Mouse (Mus musculus) forebrain, embryonic 14.5 days (tissue): ENCODE measurements around the gene Cand2. TPM values are rescaled to one million over a fixed set of nuclear protein-coding genes. Genes with fewer than 3 reads are reported as not detected.
"Not testable (repeated sequence)": the region's sequence is repeated elsewhere in the genome, so short reads cannot be mapped to it uniquely, and the experiment has no call there.

ENCODE experiments used
- ATAC-seq: fragments of 200-750 bp; cut with Nextera tagmentation; 2 replicates; pipeline ENCODE4 v1.8.0; 2017; ENCODE audit warnings: mild to moderate bottlenecking, moderate library complexity
- DNase-seq: peaks from one replicate; pipeline ENCODE4 v3.0.0-alpha.2; 2015; ENCODE audit warnings: low spot score
- H3K27ac ChIP-seq: fragments of 300-500 bp; sonication (generic); 2 replicates; pipeline ENCODE4 v1.5.1; 2014; ENCODE audit warnings: low read depth, mild to moderate bottlenecking, control low read depth, low read length, moderate library complexity
- H3K27me3 ChIP-seq: fragments of 300-500 bp; sonication (generic); replicated peaks from 2 replicates; pipeline ENCODE4 v1.6.1; 2014; ENCODE audit warnings: low read length, control low read depth, mixed read lengths; ENCODE audit not compliant: control insufficient read depth, insufficient read depth
- H3K36me3 ChIP-seq: fragments of 300-500 bp; sonication (generic); 2 replicates; pipeline ENCODE4 v1.6.1; 2014; ENCODE audit warnings: low read length, control low read depth; ENCODE audit not compliant: control insufficient read depth, insufficient read depth
- H3K4me1 ChIP-seq: fragments of 300-500 bp; sonication (generic); 2 replicates; pipeline ENCODE4 v1.6.1; 2014; ENCODE audit warnings: antibody characterized with exemption, low read length, control low read depth; ENCODE audit not compliant: control insufficient read depth, insufficient read depth
- H3K4me2 ChIP-seq: fragments of 300-500 bp; sonication (generic); 2 replicates; pipeline ENCODE4 v1.6.1; 2014; ENCODE audit warnings: mild to moderate bottlenecking, control low read depth, low read length
- H3K4me3 ChIP-seq: fragments of 300-500 bp; sonication (generic); 2 replicates; pipeline ENCODE4 v1.5.1; 2014; ENCODE audit warnings: low read depth, low read length, control low read depth
- H3K9ac ChIP-seq: fragments of 300-500 bp; sonication (generic); 2 replicates; pipeline ENCODE4 v1.6.1; 2014; ENCODE audit warnings: mild to moderate bottlenecking, low read length, control low read depth, moderate library complexity
- H3K9me3 ChIP-seq: fragments of 300-500 bp; sonication (generic); replicated peaks from 2 replicates; pipeline ENCODE4 v1.6.1; 2016; ENCODE audit warnings: low read length, control low read depth, mixed read lengths; ENCODE audit not compliant: control insufficient read depth
- WGBS: fragments of 180-500 bp; shearing (Covaris S2); extraction: QIAGEN DNeasy Blood & Tissue Kit; methylation state at CpG from one replicate; pipeline ENCODE4 v1.1.7; 2014; 5-methylcytosine and 5-hydroxymethylcytosine counted together
- polyA plus RNA-seq: library from polyadenylated mRNA; unstranded; fragments of >200 nt; fragmentation: Nextera tagmentation; extraction: Ambion mirVana; gene quantifications from 2 replicates; pipeline ENCODE4 v1.2.1, GENCODE M21; 2014

Gene Cand2
- polyA plus RNA-seq, 1 experiment from 2014 or later: 14.4 TPM

DNA sequence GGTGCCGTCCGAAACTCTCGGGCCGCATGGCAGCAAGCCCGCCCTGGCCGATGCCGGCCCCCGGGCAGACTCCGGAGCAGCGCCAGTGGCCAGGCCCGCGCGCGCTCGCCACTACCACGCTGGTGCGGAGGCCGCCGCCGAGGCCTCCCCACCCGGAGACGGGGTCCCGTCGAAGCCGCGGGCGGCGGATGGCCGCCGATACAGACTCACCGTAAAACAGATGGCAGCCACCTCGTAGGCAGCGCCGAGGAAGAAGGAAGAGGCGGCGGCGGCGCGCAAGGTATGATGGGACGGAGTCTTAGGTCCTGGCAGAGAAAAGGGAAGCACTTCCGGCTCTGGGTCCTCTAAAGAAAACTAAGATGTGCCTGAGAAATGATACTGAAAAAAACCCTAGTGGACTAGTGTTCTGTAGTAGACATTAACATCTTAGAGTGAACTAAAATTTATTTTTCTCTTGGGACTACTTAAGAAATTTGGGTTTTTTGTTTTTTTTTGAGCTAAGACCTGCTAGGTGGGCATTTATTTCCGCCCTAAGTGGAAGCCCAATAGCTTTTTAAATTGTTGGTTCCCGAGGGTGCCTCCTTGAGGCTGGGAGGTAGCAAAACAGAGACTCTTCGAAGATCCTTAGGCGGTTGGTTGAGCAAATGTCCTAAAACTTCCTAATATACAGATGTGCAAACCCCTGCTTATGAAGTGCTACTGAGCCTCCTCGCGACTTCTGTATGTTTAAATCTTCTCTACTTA is 34.3 kb downstream of the Cand2 start, which contains the start of gene Rpl32:
Gene Rpl32, minus strand, starts transcription at position 260 of the 744 bp plus-strand sequence.
- peak; percentile 91 for ATAC-seq
- Histone ChIP-seq H3K4me3 (peak within 1 kb of the TSS; percentile 93), H3K4me2 (peak within 1 kb of the TSS; percentile 84), H3K27ac (peak within 1 kb of the TSS; percentile 97), H3K36me3 (peaks cover 39% of the 10 kb centered on the region), H3K9me3 (no peaks in the 10 kb centered on the region), H3K27me3 (no peaks in the 10 kb centered on the region), H3K4me1 (peaks cover 12% of the 10 kb centered on the region), H3K9ac (peak within 1 kb of the TSS; percentile 99)
- WGBS: 1% methylated on average over 47 of the region's 47 CpGs
- DNase-seq: peak; percentile 95

DNA sequence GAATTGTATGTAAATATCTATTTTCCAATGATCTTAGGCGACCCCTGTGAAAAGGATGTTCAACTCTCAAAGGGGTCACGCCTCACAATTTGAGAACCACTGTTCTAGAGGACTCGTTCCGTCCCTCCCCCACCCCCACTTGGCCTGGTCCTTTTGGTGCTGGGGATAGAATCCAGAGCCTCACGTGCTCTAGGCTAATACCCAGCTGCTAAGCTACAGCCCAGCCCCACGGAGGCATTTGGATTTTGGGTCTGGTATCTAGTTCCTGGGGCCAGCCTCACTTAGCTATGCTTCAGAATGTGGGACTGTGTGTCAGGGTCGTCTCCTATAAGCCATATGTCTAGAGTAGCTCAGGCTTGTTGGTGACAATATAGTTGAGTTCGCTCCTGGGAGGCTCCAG is 37.3 kb downstream of the Cand2 start:
- peaks cover 10% of the 10 kb centered on the region for H3K4me1 ChIP-seq
- H3K4me3 ChIP-seq: no peak overlapping the region
- WGBS: 69% methylated on average over 8 of the region's 8 CpGs
- DNase-seq (no peak), ATAC-seq (no peak)
- H3K9me3 ChIP-seq: no peaks in the 10 kb centered on the region
- H3K27me3 ChIP-seq: no peaks in the 10 kb centered on the region
- no peak overlapping the region for H3K27ac ChIP-seq
- peaks cover 10% of the 10 kb centered on the region for H3K36me3 ChIP-seq
- H3K4me2 ChIP-seq: no peak overlapping the region
- H3K9ac ChIP-seq: no peak overlapping the region

DNA sequence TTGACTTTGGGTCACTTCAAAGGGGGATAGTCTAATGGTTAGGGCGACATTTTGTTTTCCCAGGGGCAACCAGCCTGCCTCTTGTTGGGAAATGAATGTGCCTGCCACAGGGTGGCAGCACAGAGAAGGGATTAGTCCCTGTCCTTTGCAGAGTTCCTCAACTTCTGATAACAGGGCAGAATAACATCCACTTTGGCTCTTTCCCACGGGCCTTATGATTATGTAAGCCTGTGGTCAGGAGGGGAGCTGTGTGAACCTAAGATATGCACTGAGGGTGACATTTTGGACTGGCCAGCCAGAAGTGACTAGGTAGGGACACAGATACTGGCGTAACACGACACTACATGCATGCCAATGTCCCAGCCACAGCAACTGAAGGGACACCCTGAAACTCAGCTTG is 39.8 kb downstream of the Cand2 start:
- no peak overlapping the region for H3K4me2 ChIP-seq
- no peaks in the 10 kb centered on the region for H3K36me3 ChIP-seq
- ATAC-seq: peak; percentile 26; the same call in 1 of the 2 replicates
- WGBS: 35% methylated on average over 4 of the region's 4 CpGs
- no peak overlapping the region for H3K9ac ChIP-seq
- H3K4me1 ChIP-seq: no peaks in the 10 kb centered on the region
- H3K4me3 ChIP-seq: no peak overlapping the region
- H3K27ac ChIP-seq: no peak overlapping the region
- DNase-seq: peak; percentile 62
- H3K27me3 ChIP-seq: no peaks in the 10 kb centered on the region
- H3K9me3 ChIP-seq: no peaks in the 10 kb centered on the region

DNA sequence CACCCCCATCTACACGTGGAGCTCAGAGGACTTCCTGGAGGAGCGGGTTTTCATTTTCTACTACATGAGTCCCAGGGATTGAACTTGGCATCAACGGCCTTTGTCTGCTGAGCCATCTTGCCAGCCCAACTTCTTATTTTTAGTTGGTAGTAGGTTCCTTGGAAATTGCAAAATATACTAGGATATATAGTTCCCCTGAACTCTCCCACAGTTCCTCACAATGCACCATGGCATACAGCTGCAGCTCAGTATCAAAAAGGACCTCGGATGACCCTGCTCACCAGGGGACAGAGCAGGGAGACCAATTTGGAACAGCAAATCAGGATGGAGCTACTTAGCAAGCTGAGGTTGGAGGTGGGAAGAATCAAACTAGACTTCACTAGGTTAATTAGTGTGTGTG is 40.7 kb downstream of the Cand2 start:
- Histone ChIP-seq H3K36me3 (no peaks in the 10 kb centered on the region), H3K4me3 (no peak overlapping the region), H3K27ac (no peak overlapping the region), H3K4me2 (no peak overlapping the region), H3K9ac (no peak overlapping the region), H3K9me3 (no peaks in the 10 kb centered on the region), H3K4me1 (no peaks in the 10 kb centered on the region), H3K27me3 (no peaks in the 10 kb centered on the region)
- WGBS: 82% methylated on average over 4 of the region's 4 CpGs
- no peak for ATAC-seq
- DNase-seq: no peak

DNA sequence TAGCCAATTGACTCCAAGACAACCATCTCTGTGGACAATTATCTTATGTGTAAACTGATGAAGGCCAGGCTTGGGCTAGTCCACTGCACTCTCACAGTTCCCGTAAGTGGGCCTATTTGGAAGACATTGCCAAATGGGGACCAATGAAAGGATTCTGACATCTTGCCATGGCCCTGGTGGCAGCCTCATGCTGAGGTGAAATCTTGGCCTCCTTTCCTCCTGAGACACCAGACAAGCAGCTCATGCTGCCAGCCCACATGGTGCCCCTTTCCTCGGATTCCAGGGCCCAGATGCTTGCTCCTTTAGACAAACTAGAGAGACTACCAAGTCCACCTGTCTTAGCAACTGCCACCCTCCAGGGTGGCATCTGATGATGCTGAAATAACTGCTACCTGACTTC is 43.8 kb downstream of the Cand2 start:
- no peak for DNase-seq

DNA sequence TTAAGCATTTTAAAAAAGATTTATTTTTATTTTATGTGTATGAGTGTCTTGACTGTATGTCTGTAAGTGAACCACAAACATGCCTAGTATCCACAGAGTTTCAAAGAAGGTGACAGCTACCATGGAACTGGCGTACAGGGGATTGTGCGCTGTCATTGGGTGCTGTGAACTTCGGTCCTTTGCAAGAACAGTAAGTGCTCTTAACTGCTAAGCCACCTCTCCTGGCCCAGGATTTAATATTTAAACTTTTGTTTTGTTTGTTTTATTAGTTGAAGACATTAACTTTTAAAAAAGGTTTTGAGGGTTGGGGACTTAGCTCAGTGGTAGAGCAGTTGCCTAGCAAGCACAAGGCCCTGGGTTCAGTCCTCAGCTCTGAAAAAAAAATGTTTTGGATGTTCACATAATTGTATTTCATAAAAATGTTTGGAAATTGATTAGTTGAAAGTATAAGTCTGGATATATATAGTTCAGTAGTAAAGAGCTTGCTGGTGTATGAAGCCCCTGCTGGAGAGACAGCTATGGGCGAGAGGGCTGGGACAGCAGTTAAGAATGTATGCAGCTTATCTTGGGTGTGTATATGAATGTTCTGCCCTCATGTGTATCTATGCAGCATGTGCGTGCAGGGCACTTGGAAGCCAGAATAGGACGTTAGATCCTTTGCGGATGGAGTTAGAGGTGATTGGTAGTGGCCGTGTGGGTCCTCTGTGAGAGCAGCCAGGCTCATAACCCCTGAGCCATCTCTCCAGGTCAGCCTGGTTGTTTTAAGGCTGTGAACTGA is 47.1 kb downstream of the Cand2 start:
- Histone ChIP-seq H3K36me3 (no peaks in the 10 kb centered on the region), H3K4me2 (no peak overlapping the region), H3K27me3 (0 out of 2 replicates have a peak, but pooled peaks cover 4% of the 10 kb centered on the region), H3K9me3 (no peaks in the 10 kb centered on the region), H3K4me3 (no peak overlapping the region), H3K4me1 (no peaks in the 10 kb centered on the region), H3K27ac (no peak overlapping the region), H3K9ac (no peak overlapping the region)
- DNase-seq (no peak), ATAC-seq (no peak)
- WGBS: 84% methylated on average over 8 of the region's 8 CpGs

More for the DNA sequence above, 43.8 kb downstream of the Cand2 start:
- Histone ChIP-seq H3K4me3 (no peak overlapping the region), H3K27me3 (0 out of 2 replicates have a peak, but pooled peaks cover 4% of the 10 kb centered on the region), H3K36me3 (no peaks in the 10 kb centered on the region), H3K27ac (no peak overlapping the region), H3K9ac (no peak overlapping the region), H3K4me1 (no peaks in the 10 kb centered on the region), H3K4me2 (no peak overlapping the region), H3K9me3 (no peaks in the 10 kb centered on the region)
- 69% methylated on average over 2 of the region's 2 CpGs for WGBS
- ATAC-seq: no peak

DNA sequence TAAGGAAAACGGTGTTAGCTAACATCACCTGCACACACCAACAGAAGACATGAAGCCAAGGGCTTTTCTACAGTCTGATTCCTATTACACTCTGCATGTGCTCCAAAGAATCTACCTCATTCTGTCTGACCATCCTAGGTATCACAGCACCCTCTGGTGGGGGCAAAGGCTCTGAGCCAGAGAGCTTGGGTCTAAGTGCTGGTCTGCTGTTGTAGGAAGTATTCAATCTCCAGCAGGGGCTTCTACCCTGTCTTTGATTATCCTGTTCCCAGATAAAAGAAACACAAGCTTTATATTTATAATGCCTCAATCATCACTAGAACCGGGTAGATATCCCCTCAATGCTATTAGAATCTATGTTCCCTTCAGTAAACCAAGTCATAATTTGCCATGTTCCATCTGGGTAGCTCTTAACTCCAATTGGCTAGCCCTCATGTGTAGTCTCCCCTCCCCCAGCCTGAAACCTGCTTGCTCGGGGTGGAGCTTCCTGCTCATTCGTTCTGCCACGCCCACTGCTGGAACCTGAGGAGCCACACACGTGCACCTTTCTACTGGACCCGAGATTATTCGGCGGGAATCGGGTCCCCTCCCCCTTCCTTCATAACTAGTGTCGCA is 49.6 kb downstream of the Cand2 start:
- 4% methylated on average over 5 of the region's 11 CpGs for WGBS
- H3K9ac ChIP-seq, H3K4me3 ChIP-seq: not testable (repeated sequence)

DNA sequence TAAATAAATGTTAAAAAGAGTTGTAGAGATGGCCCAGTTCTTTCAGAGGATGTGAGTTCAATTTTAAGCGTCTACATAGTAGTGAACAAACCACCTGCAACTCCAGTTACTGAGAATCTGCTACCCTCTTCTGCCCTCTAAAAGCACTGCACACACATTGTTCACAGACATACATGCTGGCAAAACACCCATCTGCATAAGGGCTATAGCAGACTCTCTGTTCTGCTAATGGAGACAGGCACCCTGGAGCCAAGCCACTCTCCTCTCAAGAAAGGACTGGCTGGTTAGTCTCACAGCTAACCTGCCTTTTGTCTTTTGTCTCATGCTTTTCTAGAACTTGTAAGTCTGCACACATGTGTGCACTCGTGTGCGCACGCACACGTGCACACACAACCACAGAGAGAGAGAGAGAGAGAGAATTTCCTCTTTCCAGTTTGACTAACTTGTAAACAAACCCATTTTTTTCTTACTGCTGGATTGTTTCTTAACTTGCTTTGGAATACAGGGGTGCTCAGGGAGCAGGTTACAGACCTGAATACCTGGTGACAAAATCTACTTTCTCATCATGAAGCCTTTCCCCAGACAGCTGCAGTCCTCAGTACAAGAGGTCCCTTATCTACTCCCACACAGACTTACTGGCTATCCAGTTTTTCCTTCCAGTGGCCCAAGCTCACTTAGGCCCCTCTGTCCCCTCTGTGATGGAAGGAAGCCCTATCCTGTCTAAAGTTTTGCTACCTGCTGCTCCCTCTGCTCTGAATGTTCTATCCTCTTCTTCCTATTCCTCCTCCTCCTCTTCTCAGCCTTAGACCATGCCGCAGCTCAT is 56.7 kb downstream of the Cand2 start:
- DNase-seq: no peak
- no peak overlapping the region for H3K4me3 ChIP-seq
- ATAC-seq: no peak
- H3K4me1 ChIP-seq: no peaks in the 10 kb centered on the region
- H3K9me3 ChIP-seq: no peaks in the 10 kb centered on the region
- H3K27me3 ChIP-seq: no peaks in the 10 kb centered on the region
- no peak overlapping the region for H3K27ac ChIP-seq
- H3K4me2 ChIP-seq: no peak overlapping the region
- no peak overlapping the region for H3K9ac ChIP-seq
- no peaks in the 10 kb centered on the region for H3K36me3 ChIP-seq
- WGBS: 80% methylated on average over 6 of the region's 6 CpGs

More for the DNA sequence above, 49.6 kb downstream of the Cand2 start:
- not testable (repeated sequence) for H3K27ac ChIP-seq, H3K27me3 ChIP-seq, H3K36me3 ChIP-seq, H3K9me3 ChIP-seq, H3K4me1 ChIP-seq
- peak overlapping the region; percentile 26; the same call in 1 of the 2 replicates for H3K4me2 ChIP-seq
- DNase-seq: peak; percentile 71
- peak; percentile 86 for ATAC-seq
